Mouse (Mus musculus) testis, adult 2 months (tissue): Measurements from ENCODE around the gene Olfr175-ps1.

Experiments
- CTCF ChIP-seq: fragments of 200-500 bp; IDR thresholded peaks from 2 replicates; pipeline ENCODE4 v1.5.1; 2012; ENCODE audit warnings: low read depth, mild to moderate bottlenecking, inconsistent platforms, low read length, moderate library complexity; ENCODE audit not compliant: control insufficient read depth, insufficient read depth, insufficient replicate concordance
- POLR2A ChIP-seq: fragments of 200-500 bp; IDR thresholded peaks from 2 replicates; pipeline ENCODE4 v1.6.1; 2012; ENCODE audit warnings: low read depth, mild to moderate bottlenecking, inconsistent platforms, low read length, moderate library complexity; ENCODE audit not compliant: control insufficient read depth

- TF ChIP-seq CTCF, result no peak
- TF ChIP-seq POLR2A, result no peak
These were observed 48.1 kb upstream of the Olfr175-ps1 start, which contains the start of gene Olfr177 for GRCm38 (mm10) chr16:58874668-58875067.
